Mouse (Mus musculus) limb, embryonic 13.5 days (tissue): ENCODE data around the gene Sap30. TPM values are rescaled to one million over a fixed set of nuclear protein-coding genes. Genes with fewer than 3 reads are reported as not detected.

ENCODE experiments used
- polyA plus RNA-seq: library from polyadenylated mRNA; unstranded; fragments of >200 nt; fragmentation: Nextera tagmentation; extraction: Ambion mirVana; gene quantifications from 2 replicates; pipeline ENCODE4 v1.2.1, GENCODE M21; 2015

Gene Sap30
- polyA plus RNA-seq, 1 experiment from 2014 or later = 40.7 TPM

Other genes with a start within 250 kb of the Sap30 start
- gene Hand2, start 166.9 kb downstream of the Sap30 start, polyA plus RNA-seq = 10.8 and 11.4 TPM in 2 replicates
- gene Scrg1, start 31.9 kb downstream of the Sap30 start, polyA plus RNA-seq = 16.4 and 17.8 TPM in 2 replicates
- gene Hmgb2, start 24.0 kb upstream of the Sap30 start, polyA plus RNA-seq = 361 and 398 TPM in 2 replicates
- 12.5 and 13.1 TPM in 2 replicates for gene Galnt7, start 165.2 kb upstream of the Sap30 start, polyA plus RNA-seq